Mouse (Mus musculus) small intestine, adult 2 months (tissue): ENCODE data around the gene Emp3.

Experiments
- CTCF ChIP-seq: fragments of 200-500 bp; IDR thresholded peaks from 2 replicates; pipeline ENCODE4 v1.5.1; 2012; ENCODE audit warnings: low read depth, mild to moderate bottlenecking, control low read depth, inconsistent platforms, low read length, moderate library complexity, mixed read lengths; ENCODE audit not compliant: insufficient replicate concordance, insufficient read length; ENCODE audit errors: extremely low read depth
- POLR2A ChIP-seq: fragments of 200-500 bp; IDR thresholded peaks from 2 replicates; pipeline ENCODE4 v1.6.1; 2012; ENCODE audit warnings: low read depth, mild to moderate bottlenecking, control low read depth, inconsistent platforms, low read length, moderate library complexity

DNA sequence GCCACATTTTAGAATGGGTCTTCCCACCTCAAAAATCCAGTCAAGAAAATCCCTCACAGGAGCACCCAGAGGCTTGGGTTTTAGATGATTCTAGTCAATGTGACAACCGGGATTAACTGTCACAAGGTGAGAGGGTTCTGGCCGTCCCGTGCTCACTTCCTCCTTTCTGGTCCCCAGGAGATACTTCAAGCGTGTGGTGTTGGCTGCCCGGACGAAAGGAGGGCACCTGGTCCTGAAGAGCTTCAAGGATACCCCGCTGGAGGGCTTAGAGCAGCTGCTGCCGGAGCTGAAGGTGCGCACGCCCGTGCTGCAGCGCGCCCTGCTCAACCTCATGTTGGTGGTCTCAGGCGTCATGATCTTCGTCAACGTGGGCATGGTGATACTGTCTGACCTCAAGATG, 12.1 kb downstream of the Emp3 start:
- TF ChIP-seq CTCF (no peak), POLR2A (no peak)
